Mouse (Mus musculus): ENCODE measurements around the gene Gigyf2. TPM values are rescaled to one million over a fixed set of nuclear protein-coding genes. Genes with fewer than 3 reads are reported as not detected.

Gigyf2 gene
- polyA plus RNA-seq, 1 experiment from 2014 or later, result 17.3 TPM

GRCm38 (mm10) chr1:87396923-87397586 is 70.3 kb downstream of the Gigyf2 start:
- Histone ChIP-seq H3K27ac (ENCODE audit: low read length) (no peak overlapping the region), H3K4me2 (ENCODE audit: low read depth, low read length) (no peak overlapping the region), H3K4me3 (ENCODE audit: low read depth, low read length) (no peak overlapping the region), H3K27me3 (ENCODE audit: control insufficient read depth, insufficient read depth, low read depth, low read length) (no peaks in the 10 kb centered on the region), H3K4me1 (ENCODE audit: control insufficient read depth, low read depth, low read length) (no peaks in the 10 kb centered on the region), H3K9me3 (replicated peaks; ENCODE audit: control insufficient read depth, low read length) (no peaks in the 10 kb centered on the region), H3K36me3 (ENCODE audit: control insufficient read depth, insufficient read depth) (no peaks in the 10 kb centered on the region), H3K9ac (ENCODE audit: low read depth, low read length) (no peak overlapping the region)
- 87% methylated on average over 7 of the region's 7 CpGs for WGBS (ENCODE audit: insufficient replicate concordance)
- ATAC-seq (ENCODE audit: low read depth), result no peak

GRCm38 (mm10) chr1:87404710-87405109 is 77.9 kb downstream of the Gigyf2 start:
- H3K4me2 ChIP-seq (ENCODE audit: low read depth, low read length), result no peak overlapping the region
- no peak for ATAC-seq (ENCODE audit: low read depth)
- no peak overlapping the region for H3K9ac ChIP-seq (ENCODE audit: low read depth, low read length)
- no peak overlapping the region for H3K27ac ChIP-seq (ENCODE audit: low read length)
- H3K9me3 ChIP-seq (replicated peaks; ENCODE audit: control insufficient read depth, low read length), result no peaks in the 10 kb centered on the region
- H3K4me3 ChIP-seq (ENCODE audit: low read depth, low read length), result no peak overlapping the region
- 78% methylated on average over 1 of the region's 1 CpGs for WGBS (ENCODE audit: insufficient replicate concordance)
- H3K4me1 ChIP-seq (ENCODE audit: control insufficient read depth, low read depth, low read length), result no peaks in the 10 kb centered on the region
- H3K36me3 ChIP-seq (ENCODE audit: control insufficient read depth, insufficient read depth), result peaks cover 24% of the 10 kb centered on the region
- no peaks in the 10 kb centered on the region for H3K27me3 ChIP-seq (ENCODE audit: control insufficient read depth, insufficient read depth, low read depth, low read length)

GRCm38 (mm10) chr1:87406012-87406411 is 79.2 kb downstream of the Gigyf2 start:
- no peaks in the 10 kb centered on the region for H3K4me1 ChIP-seq (ENCODE audit: control insufficient read depth, low read depth, low read length)
- ATAC-seq (ENCODE audit: low read depth), result no peak
- no peak overlapping the region for H3K9ac ChIP-seq (ENCODE audit: low read depth, low read length)
- no peak overlapping the region for H3K4me3 ChIP-seq (ENCODE audit: low read depth, low read length)
- no peak overlapping the region for H3K4me2 ChIP-seq (ENCODE audit: low read depth, low read length)
- H3K9me3 ChIP-seq (replicated peaks; ENCODE audit: control insufficient read depth, low read length), result no peaks in the 10 kb centered on the region
- peaks cover 27% of the 10 kb centered on the region for H3K36me3 ChIP-seq (ENCODE audit: control insufficient read depth, insufficient read depth)
- no peaks in the 10 kb centered on the region for H3K27me3 ChIP-seq (ENCODE audit: control insufficient read depth, insufficient read depth, low read depth, low read length)
- no peak overlapping the region for H3K27ac ChIP-seq (ENCODE audit: low read length)

GRCm38 (mm10) chr1:87409380-87409779 is 82.6 kb downstream of the Gigyf2 start:
- no peak overlapping the region for H3K9ac ChIP-seq (ENCODE audit: low read depth, low read length)
- no peak for ATAC-seq (ENCODE audit: low read depth)
- no peaks in the 10 kb centered on the region for H3K27me3 ChIP-seq (ENCODE audit: control insufficient read depth, insufficient read depth, low read depth, low read length)
- H3K4me2 ChIP-seq (ENCODE audit: low read depth, low read length), result no peak overlapping the region
- peaks cover 33% of the 10 kb centered on the region for H3K36me3 ChIP-seq (ENCODE audit: control insufficient read depth, insufficient read depth)
- no peaks in the 10 kb centered on the region for H3K4me1 ChIP-seq (ENCODE audit: control insufficient read depth, low read depth, low read length)
- WGBS (ENCODE audit: insufficient replicate concordance), result 86% methylated on average over 4 of the region's 4 CpGs
- no peaks in the 10 kb centered on the region for H3K9me3 ChIP-seq (replicated peaks; ENCODE audit: control insufficient read depth, low read length)
- no peak overlapping the region for H3K4me3 ChIP-seq (ENCODE audit: low read depth, low read length)
- H3K27ac ChIP-seq (ENCODE audit: low read length), result no peak overlapping the region

GRCm38 (mm10) chr1:87418733-87419132 is 91.9 kb downstream of the Gigyf2 start:
- H3K36me3 ChIP-seq (ENCODE audit: control insufficient read depth, insufficient read depth), result peaks cover 17% of the 10 kb centered on the region
- 67% methylated on average over 4 of the region's 4 CpGs for WGBS (ENCODE audit: insufficient replicate concordance)
- H3K27ac ChIP-seq (ENCODE audit: low read length), result no peak overlapping the region
- no peak overlapping the region for H3K4me2 ChIP-seq (ENCODE audit: low read depth, low read length)
- no peaks in the 10 kb centered on the region for H3K4me1 ChIP-seq (ENCODE audit: control insufficient read depth, low read depth, low read length)
- no peaks in the 10 kb centered on the region for H3K9me3 ChIP-seq (replicated peaks; ENCODE audit: control insufficient read depth, low read length)
- no peak for ATAC-seq (ENCODE audit: low read depth)
- no peak overlapping the region for H3K4me3 ChIP-seq (ENCODE audit: low read depth, low read length)
- H3K27me3 ChIP-seq (ENCODE audit: control insufficient read depth, insufficient read depth, low read depth, low read length), result no peaks in the 10 kb centered on the region
- H3K9ac ChIP-seq (ENCODE audit: low read depth, low read length), result no peak overlapping the region

- 83% methylated on average over 2 of the region's 2 CpGs for WGBS (ENCODE audit: insufficient replicate concordance)
- H3K4me1 ChIP-seq (ENCODE audit: control insufficient read depth, low read depth, low read length), result no peaks in the 10 kb centered on the region
- H3K4me3 ChIP-seq (ENCODE audit: low read depth, low read length), result no peak overlapping the region
- H3K27me3 ChIP-seq (ENCODE audit: control insufficient read depth, insufficient read depth, low read depth, low read length), result no peaks in the 10 kb centered on the region
- H3K4me2 ChIP-seq (ENCODE audit: low read depth, low read length), result no peak overlapping the region
- no peak overlapping the region for H3K9ac ChIP-seq (ENCODE audit: low read depth, low read length)
- H3K27ac ChIP-seq (ENCODE audit: low read length), result no peak overlapping the region
- peaks cover 28% of the 10 kb centered on the region for H3K36me3 ChIP-seq (ENCODE audit: control insufficient read depth, insufficient read depth)
- no peaks in the 10 kb centered on the region for H3K9me3 ChIP-seq (replicated peaks; ENCODE audit: control insufficient read depth, low read length)
- no peak for ATAC-seq (ENCODE audit: low read depth)
These were observed 108.3 kb downstream of the Gigyf2 start for GRCm38 (mm10) chr1:87435125-87435524.

- 73% methylated on average over 6 of the region's 6 CpGs for WGBS (ENCODE audit: insufficient replicate concordance)
- H3K36me3 ChIP-seq (ENCODE audit: control insufficient read depth, insufficient read depth), result peaks cover 38% of the 10 kb centered on the region
These were observed 109.8 kb downstream of the Gigyf2 start for GRCm38 (mm10) chr1:87436583-87436982.

GRCm38 (mm10) chr1:87447183-87448104 is 120.6 kb downstream of the Gigyf2 start:
- H3K36me3 ChIP-seq (ENCODE audit: control insufficient read depth, insufficient read depth), result peaks cover 38% of the 10 kb centered on the region
- no peak overlapping the region for H3K9ac ChIP-seq (ENCODE audit: low read depth, low read length)

More at GRCm38 (mm10) chr1:87436583-87436982, 109.8 kb downstream of the Gigyf2 start:
- H3K4me1 ChIP-seq (ENCODE audit: control insufficient read depth, low read depth, low read length), result no peaks in the 10 kb centered on the region
- no peak overlapping the region for H3K4me2 ChIP-seq (ENCODE audit: low read depth, low read length)
- H3K9ac ChIP-seq (ENCODE audit: low read depth, low read length), result no peak overlapping the region
- no peak overlapping the region for H3K27ac ChIP-seq (ENCODE audit: low read length)
- H3K27me3 ChIP-seq (ENCODE audit: control insufficient read depth, insufficient read depth, low read depth, low read length), result no peaks in the 10 kb centered on the region
- no peaks in the 10 kb centered on the region for H3K9me3 ChIP-seq (replicated peaks; ENCODE audit: control insufficient read depth, low read length)
- ATAC-seq (ENCODE audit: low read depth), result no peak
- H3K4me3 ChIP-seq (ENCODE audit: low read depth, low read length), result no peak overlapping the region

GRCm38 (mm10) chr1:87449432-87449831 is 122.6 kb downstream of the Gigyf2 start:
- no peaks in the 10 kb centered on the region for H3K27me3 ChIP-seq (ENCODE audit: control insufficient read depth, insufficient read depth, low read depth, low read length)
- no peak overlapping the region for H3K9ac ChIP-seq (ENCODE audit: low read depth, low read length)
- H3K4me1 ChIP-seq (ENCODE audit: control insufficient read depth, low read depth, low read length), result no peaks in the 10 kb centered on the region
- no peak overlapping the region for H3K27ac ChIP-seq (ENCODE audit: low read length)
- H3K9me3 ChIP-seq (replicated peaks; ENCODE audit: control insufficient read depth, low read length), result no peaks in the 10 kb centered on the region
- peaks cover 25% of the 10 kb centered on the region for H3K36me3 ChIP-seq (ENCODE audit: control insufficient read depth, insufficient read depth)
- 60% methylated on average over 4 of the region's 4 CpGs for WGBS (ENCODE audit: insufficient replicate concordance)
- no peak overlapping the region for H3K4me3 ChIP-seq (ENCODE audit: low read depth, low read length)
- no peak overlapping the region for H3K4me2 ChIP-seq (ENCODE audit: low read depth, low read length)
- ATAC-seq (ENCODE audit: low read depth), result peak; percentile 72

More at GRCm38 (mm10) chr1:87447183-87448104, 120.6 kb downstream of the Gigyf2 start:
- ATAC-seq (ENCODE audit: low read depth), result no peak
- Histone ChIP-seq H3K27me3 (ENCODE audit: control insufficient read depth, insufficient read depth, low read depth, low read length) (no peaks in the 10 kb centered on the region), H3K4me3 (ENCODE audit: low read depth, low read length) (no peak overlapping the region), H3K4me2 (ENCODE audit: low read depth, low read length) (no peak overlapping the region), H3K4me1 (ENCODE audit: control insufficient read depth, low read depth, low read length) (no peaks in the 10 kb centered on the region), H3K27ac (ENCODE audit: low read length) (no peak overlapping the region), H3K9me3 (replicated peaks; ENCODE audit: control insufficient read depth, low read length) (no peaks in the 10 kb centered on the region)
- 40% methylated on average over 5 of the region's 5 CpGs for whole genome bisulfite sequencing (ENCODE audit: insufficient replicate concordance)

All from liver, embryonic 16.5 days (tissue).